Mouse (Mus musculus) MN1 (cell line): ENCODE data around the gene Gm13271.
"Not testable (repeated sequence)": the region's sequence is repeated elsewhere in the genome, so short reads cannot be mapped to it uniquely, and the experiment has no call there.

Source experiments
- DNase-seq: peaks from one replicate; pipeline ENCODE4 v3.0.0-alpha.2; 2016; ENCODE audit warnings: low spot score

Gm13271 gene

GRCm38 (mm10) chr4:88754818-88755340, at the start of gene Gm13271:
Gene Gm13271 (plus strand): TSS chr4:88754868.
- DNase-seq, result not testable (repeated sequence)

DNA sequence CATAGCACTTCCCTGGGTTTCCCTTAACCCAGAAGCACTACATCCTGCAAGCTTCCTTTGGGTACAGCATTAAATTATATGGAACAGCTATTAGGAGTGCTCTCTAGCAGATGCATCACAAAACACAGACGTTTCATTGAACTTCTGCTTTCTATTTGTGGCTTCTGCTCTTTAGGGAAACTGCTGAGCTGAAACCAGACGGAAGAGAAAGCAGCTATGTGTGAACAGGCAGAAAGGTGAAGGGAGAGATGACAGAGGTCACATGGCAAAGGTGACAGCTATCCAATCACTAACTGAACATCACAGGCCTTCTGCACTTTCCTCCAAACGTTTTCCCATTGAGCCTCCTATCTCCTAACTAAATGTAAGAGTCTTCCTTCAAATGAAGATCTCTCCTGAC, 48.7 kb upstream of the Gm13271 start:
- no peak for DNase-seq

- DNase-seq, result no peak
Observed at GRCm38 (mm10) chr4:88707128-88707826, 47.4 kb upstream of the Gm13271 start.

DNA sequence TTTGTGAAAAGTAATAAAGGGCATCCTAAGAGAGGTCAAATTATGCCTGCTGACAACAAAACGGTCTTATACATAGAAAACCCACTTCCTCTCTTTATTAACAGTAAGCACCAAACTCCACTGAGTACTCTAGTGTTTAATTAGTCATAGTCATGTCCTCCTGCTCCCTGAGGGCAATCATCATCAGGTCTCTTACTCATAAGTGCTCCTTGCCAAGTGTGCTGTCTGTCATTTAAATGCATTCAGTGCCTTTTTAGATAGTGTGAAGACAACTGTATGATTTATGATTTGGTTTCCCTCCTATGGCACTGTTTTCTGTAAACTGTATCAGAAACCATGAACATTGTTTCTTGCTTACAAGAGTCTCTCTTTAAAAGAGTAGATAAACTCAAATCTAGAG, 40.4 kb upstream of the Gm13271 start:
- peak; percentile 23 for DNase-seq

DNA sequence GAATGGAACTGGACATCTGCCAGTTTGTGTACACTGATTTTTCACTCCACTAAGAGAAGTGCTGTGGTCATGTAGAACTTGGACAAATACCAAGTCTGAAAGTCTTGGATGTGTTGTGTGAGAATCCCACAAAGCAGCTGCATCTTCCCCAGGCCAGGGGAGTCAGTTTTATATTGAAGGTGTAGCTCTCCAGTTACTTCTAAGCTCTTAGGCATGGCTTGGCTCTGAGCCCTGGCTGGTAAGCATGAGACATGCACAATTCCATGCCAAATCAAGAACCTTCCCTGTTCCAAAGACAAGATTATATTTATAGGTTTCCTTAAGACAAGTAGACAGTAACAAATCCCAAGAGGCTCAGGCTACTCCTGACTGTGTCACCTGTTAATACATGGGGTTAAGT, 39.6 kb upstream of the Gm13271 start:
- peak; percentile 16 for DNase-seq

DNA sequence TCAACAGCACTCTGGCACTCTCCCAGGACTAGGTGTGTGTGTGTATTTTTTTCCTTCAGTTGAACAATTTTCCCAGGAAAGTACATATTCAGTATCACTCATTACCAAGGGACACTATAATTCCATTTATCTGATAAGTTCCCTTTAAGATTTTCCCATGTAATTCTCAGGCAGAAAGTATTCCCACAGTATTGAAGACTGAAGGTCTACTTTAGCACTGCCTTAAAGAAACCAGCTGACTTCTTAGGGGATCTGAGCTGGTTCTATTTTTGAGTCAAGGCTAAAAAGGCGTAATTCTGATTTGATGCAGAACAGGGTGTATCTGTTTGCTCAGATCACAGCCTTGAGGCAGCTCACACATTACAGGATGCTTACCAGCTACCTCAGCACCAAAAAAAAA, 36.0 kb upstream of the Gm13271 start:
- no peak for DNase-seq

DNA sequence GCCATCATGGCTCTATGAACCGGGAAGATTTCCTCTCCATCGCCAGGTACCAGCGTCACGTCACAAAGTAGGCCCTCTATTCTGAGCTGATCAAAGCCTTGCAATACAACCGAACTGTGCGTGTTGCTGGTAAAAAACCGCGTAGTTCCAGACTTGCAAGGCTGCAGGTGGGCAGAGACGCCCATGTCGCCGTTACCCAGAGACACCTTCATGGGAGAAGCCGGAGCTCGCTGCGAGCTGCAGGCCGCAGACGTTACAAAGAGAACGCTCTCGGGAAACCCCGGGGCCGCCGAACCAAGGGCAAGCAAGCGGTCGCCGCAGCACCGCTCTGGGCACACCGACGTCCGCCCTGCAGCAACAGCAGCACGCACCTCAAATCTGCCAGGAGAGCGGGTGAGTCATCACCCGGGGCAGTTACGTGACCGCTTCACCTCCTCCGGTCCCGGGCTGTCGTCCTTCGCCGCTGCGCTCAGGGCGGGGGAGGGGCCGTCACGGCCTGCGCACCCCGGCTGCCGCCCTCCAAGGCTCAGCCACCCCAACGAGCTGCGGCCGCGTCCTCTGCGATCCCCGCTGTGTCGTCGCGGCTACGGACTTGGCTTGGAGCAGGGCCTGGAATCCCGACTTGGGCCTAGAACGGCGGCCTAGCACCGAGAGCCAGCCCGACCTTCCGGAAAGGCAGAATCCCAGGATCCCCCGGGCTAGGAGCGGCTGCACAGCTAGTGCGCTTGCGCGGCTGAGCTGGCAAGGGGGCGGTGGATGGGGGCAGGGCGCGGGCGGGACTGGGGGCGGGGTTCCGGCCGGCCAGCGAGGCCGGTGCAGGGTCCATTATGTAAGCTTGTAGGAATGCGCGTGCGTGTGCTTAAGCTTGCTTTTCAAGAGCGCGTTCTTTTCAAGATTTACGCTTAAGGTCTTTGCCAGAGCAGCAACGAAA, 32.6 kb upstream of the Gm13271 start, which contains the start of the genes Gm26566 and Klhl9:
TSS of gene Gm26566 (plus strand) at position 15 of the 931 bp plus-strand sequence.
TSS of gene Klhl9 (minus strand) at position 675 of the 931 bp plus-strand sequence.
- DNase-seq, result peak; percentile 90

DNA sequence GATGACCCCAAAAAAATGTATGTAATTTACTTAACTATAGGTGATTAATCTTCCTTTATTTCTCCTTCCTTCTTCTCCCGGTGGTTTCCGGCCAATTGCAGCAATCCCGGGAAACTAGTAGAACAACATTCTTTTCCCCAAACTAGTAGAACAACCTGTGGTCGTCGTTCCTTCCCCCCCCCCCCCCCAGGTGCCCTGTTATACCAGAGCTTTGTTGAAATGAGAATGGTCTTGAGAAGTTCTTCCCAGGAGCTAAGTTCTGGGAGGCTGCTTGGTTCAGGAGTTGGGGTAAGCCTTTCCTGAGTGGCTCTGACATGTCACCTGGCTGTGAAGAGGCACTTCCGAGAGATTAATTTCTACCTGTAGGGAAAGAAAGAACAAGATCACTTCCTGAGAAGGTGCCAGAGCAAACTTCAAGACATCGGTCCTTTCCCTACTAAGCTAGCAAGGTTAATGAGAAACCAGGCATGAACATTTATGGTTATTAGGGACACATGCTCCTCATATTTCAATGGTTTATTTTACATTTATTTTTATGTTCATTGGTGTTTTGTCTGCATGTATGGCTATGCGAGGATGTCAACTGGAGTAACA, 31.1 kb upstream of the Gm13271 start:
- no peak for DNase-seq

GRCm38 (mm10) chr4:88726727-88727126, 27.9 kb upstream of the Gm13271 start:
- DNase-seq, result no peak

DNA sequence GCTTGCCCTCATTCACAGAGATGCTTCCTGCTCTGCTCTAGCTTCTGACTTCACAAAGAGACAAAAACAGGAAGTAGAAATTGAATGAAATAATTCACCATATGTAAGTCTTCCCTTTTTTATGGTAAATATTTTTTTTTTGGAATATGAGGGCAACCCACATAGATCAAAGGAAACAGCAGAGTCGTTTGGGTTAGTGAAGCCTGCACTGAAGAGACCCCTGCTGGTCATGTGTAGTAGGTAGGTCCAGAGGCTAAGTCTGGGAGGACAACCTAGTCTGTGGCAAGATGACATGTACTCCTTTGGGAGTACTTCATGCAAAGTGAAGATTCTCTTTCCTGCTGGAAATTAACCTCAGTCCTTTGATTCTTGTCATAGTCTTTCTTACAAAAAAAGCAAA, 27.3 kb upstream of the Gm13271 start:
- DNase-seq, result peak; percentile 40

GRCm38 (mm10) chr4:88738480-88738879, 16.2 kb upstream of the Gm13271 start:
- DNase-seq, result peak; percentile 60

DNA sequence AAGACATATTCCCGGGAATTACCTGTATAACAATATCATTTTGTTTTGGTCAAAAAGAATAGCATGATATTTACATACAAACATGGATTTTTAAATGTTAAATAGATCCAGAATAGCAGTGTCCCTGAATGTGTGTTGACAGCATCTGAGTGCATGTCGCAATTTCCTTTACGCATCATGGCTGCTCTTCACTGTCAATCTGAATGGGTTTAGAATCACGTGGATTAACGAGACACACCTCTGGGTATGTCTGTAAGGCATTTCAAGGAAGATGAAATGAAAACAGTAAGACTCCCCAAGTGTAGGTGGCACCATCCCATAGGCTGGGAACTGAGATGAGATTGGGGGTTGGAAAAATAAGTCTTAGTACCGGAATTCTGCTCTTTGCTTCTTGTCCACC, 15.6 kb upstream of the Gm13271 start:
- DNase-seq, result no peak

GRCm38 (mm10) chr4:88741426-88741825, 13.2 kb upstream of the Gm13271 start:
- no peak for DNase-seq

- DNase-seq, result no peak
Observed at GRCm38 (mm10) chr4:88742771-88743371, 11.8 kb upstream of the Gm13271 start.

DNA sequence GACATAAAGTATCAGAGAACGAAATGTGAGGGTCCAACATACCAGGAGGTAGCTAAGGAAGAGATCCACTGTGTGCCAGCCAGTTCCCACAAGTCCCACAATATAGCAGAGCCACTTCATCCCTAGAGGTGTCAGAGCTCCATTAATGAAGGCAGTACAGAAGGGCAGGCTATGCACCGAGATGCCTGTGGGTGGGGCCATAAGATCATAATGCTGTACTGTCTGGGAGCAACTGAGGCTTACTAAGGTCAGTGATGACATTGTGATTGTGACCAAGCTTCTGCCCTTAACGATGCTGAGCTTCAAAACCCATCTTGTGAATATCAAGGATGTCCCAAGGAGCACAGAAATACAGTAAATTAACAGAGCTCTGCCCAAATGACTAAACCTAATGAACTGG, 10.5 kb upstream of the Gm13271 start:
- DNase-seq, result no peak

- DNase-seq, result no peak
Observed at GRCm38 (mm10) chr4:88749926-88750325, 4.7 kb upstream of the Gm13271 start.

GRCm38 (mm10) chr4:88756581-88757513, 2.2 kb downstream of the Gm13271 start:
- DNase-seq, result peak; percentile 14

GRCm38 (mm10) chr4:88757628-88758031, 3.0 kb downstream of the Gm13271 start:
- DNase-seq, result peak; percentile 91

DNA sequence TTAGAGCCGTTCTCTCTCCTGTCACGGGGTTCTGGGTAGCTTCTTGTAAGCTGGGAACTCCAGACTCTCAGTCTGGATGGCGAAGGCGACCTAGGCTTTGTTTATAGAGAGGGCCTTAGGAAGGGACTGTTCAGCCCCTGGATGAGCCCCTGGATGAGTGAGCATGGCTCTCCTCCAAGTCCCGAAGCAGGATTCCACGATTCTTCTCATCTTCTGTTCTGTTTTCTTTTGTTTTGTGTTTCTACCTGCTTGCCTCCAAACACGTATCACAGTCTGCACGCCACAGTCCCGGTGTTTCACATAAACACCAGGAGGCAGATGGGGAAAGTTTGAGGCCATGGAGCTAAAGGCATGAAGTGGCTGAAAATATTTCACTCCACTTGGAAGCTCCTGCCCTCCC, 4.1 kb downstream of the Gm13271 start:
- DNase-seq, result not testable (repeated sequence)

DNA sequence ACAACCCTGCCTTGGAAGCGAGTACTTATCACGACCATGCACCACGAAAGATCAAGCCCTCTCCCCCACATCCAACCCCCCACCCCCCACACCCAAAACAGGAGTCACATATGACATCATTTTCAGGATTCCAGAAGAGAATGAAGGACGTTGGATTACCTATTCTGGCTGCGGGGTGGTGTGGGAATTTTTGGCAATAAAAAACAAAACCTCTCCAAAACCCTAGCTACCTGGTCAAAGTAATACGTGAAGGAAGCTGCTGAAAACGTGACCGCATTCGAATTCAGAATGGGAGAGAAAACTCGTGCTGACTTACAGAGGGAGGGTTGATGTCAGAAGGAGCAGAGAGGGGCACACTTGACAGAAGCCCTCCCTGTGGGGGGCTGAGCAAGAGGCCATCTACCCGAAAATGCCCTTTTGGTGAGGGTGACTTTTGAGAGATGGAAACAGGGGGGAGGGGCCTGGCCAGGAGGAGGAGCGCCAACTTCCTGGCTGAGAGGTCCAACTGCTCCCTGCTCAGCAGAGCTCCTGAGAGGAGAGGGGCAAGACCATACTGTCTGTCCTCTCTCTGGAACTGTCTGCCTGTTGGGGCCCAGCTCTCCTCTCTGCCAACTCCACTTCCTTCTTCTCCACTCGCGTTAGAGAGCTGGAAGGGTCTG, 5.1 kb downstream of the Gm13271 start, which contains the start of gene Gm13283:
TSS of gene Gm13283 (plus strand) at position 510 of the 659 bp plus-strand sequence.
- not testable (repeated sequence) for DNase-seq
